In genomic region chr6:117617951-117618350, GRCm38 (mm10) we compare ENCODE assay signal across 22 mouse cellular contexts.
"Had no signal": no experiment of that assay in that cellular context is flagged by ENCODE, and none has a peak within 500 bp of the region (broad histone marks: within the 10 kb centered on the region; RNA-seq: fewer than 3 reads in every experiment).

No protein-coding gene starts in this region.

- DNase-seq: kidney, adult 8-10 months; kidney, postnatal 10 days; kidney, postnatal 36 days; layer of hippocampus, postnatal 36 days; liver; lung, adult 18-20 months; lung, postnatal 10 days; lung, postnatal 4 days; midbrain, embryonic 14.5 days; retina, postnatal 1 day; right cerebral cortex, postnatal 25 days; spleen, adult 18-20 months; thymus, postnatal 25 days had no signal

- H3K27me3 ChIP-seq: kidney, embryonic 15.5 days; limb, embryonic 13.5 days; liver, embryonic 12.5 days; liver, embryonic 15.5 days; lung, embryonic 15.5 days; neural tube, embryonic 12.5 days; stomach, embryonic 15.5 days had no signal

- H3K4me2 ChIP-seq: kidney, embryonic 15.5 days; limb, embryonic 13.5 days; liver, embryonic 12.5 days; liver, embryonic 15.5 days; lung, embryonic 15.5 days; midbrain, embryonic 11.5 days; neural tube, embryonic 12.5 days; stomach, embryonic 15.5 days had no signal

- H3K36me3 ChIP-seq: kidney, embryonic 15.5 days; limb, embryonic 13.5 days; liver, embryonic 12.5 days; liver, embryonic 15.5 days; lung, embryonic 15.5 days; neural tube, embryonic 12.5 days; stomach, embryonic 15.5 days had no signal

- H3K4me1 ChIP-seq: liver, embryonic 12.5 days; liver, embryonic 15.5 days; neural tube, embryonic 12.5 days had no signal

- H3K9me3 ChIP-seq: kidney, embryonic 15.5 days; limb, embryonic 13.5 days; liver, embryonic 15.5 days; lung, embryonic 15.5 days; neural tube, embryonic 12.5 days; stomach, embryonic 15.5 days had no signal

- ATAC-seq: liver, embryonic 12.5 days had no signal

- H3K4me3 ChIP-seq: kidney, embryonic 15.5 days; left cerebral cortex, adult 2 months; limb, embryonic 13.5 days; liver, embryonic 12.5 days; liver, embryonic 15.5 days; lung, embryonic 15.5 days; neural tube, embryonic 12.5 days; stomach, embryonic 15.5 days had no signal

- H3K27ac ChIP-seq: kidney, embryonic 15.5 days; left cerebral cortex, adult 2 months; limb, embryonic 13.5 days; liver, embryonic 12.5 days; liver, embryonic 15.5 days; lung, embryonic 15.5 days; neural tube, embryonic 12.5 days; stomach, embryonic 15.5 days had no signal

- H3K9ac ChIP-seq: kidney, embryonic 15.5 days; limb, embryonic 13.5 days; liver, embryonic 12.5 days; liver, embryonic 15.5 days; lung, embryonic 15.5 days; neural tube, embryonic 12.5 days; stomach, embryonic 15.5 days had no signal
